Mouse (Mus musculus): ENCODE data around the gene B4galt5. TPM values are rescaled to one million over a fixed set of nuclear protein-coding genes. Genes with fewer than 3 reads are reported as not detected.
A peak's percentile ranks its signal among the peaks of the same experiment; 100 is the strongest.

The B4galt5 gene
- total RNA-seq, 2 experiments from 2014 or later: 6.9 to 7.9 TPM

GRCm38 (mm10) chr2:167363272-167364045 lies 14.5 kb upstream of the B4galt5 start:
- no peak for DNase-seq (ENCODE audit: low spot score)

- DNase-seq (ENCODE audit: low spot score): no peak
These were observed 9.5 kb upstream of the B4galt5 start for GRCm38 (mm10) chr2:167358499-167358898.

- no peak for DNase-seq (ENCODE audit: low spot score)
These were observed 7.9 kb upstream of the B4galt5 start for GRCm38 (mm10) chr2:167356885-167357284.

- DNase-seq (ENCODE audit: low spot score): no peak
These were observed 5.7 kb upstream of the B4galt5 start for GRCm38 (mm10) chr2:167354611-167355165.

GRCm38 (mm10) chr2:167354046-167354445 lies 5.1 kb upstream of the B4galt5 start:
- DNase-seq (ENCODE audit: low spot score): no peak

- DNase-seq (ENCODE audit: low spot score): no peak
These were observed 3.5 kb upstream of the B4galt5 start for GRCm38 (mm10) chr2:167352496-167352895.

- no peak for DNase-seq (ENCODE audit: low spot score)
These were observed 2.5 kb upstream of the B4galt5 start for GRCm38 (mm10) chr2:167351371-167351951.

- DNase-seq (ENCODE audit: low spot score): no peak
These were observed 1.2 kb upstream of the B4galt5 start for GRCm38 (mm10) chr2:167350126-167350650.

GRCm38 (mm10) chr2:167349283-167349936 lies 427 bp upstream of the B4galt5 start:
- peak; percentile 95 for DNase-seq (ENCODE audit: low spot score)

GRCm38 (mm10) chr2:167347991-167348375 lies 1.0 kb downstream of the B4galt5 start:
- peak; percentile 50 for DNase-seq (ENCODE audit: low spot score)

GRCm38 (mm10) chr2:167347361-167347760 lies 1.6 kb downstream of the B4galt5 start:
- no peak for DNase-seq (ENCODE audit: low spot score)

- DNase-seq (ENCODE audit: low spot score): no peak
These were observed 3.3 kb downstream of the B4galt5 start for GRCm38 (mm10) chr2:167345508-167346164.

- no peak for DNase-seq (ENCODE audit: low spot score)
These were observed 4.0 kb downstream of the B4galt5 start for GRCm38 (mm10) chr2:167344871-167345507.

GRCm38 (mm10) chr2:167343369-167344140 lies 5.4 kb downstream of the B4galt5 start:
- no peak for DNase-seq (ENCODE audit: low spot score)

- DNase-seq (ENCODE audit: low spot score): no peak
These were observed 6.1 kb downstream of the B4galt5 start for GRCm38 (mm10) chr2:167342876-167343275.

GRCm38 (mm10) chr2:167337580-167337979 lies 11.4 kb downstream of the B4galt5 start:
- no peak for DNase-seq (ENCODE audit: low spot score)

GRCm38 (mm10) chr2:167337214-167337512 lies 11.8 kb downstream of the B4galt5 start:
- DNase-seq (ENCODE audit: low spot score): no peak

- peak; percentile 82 for DNase-seq (ENCODE audit: low spot score)
These were observed 12.4 kb downstream of the B4galt5 start for GRCm38 (mm10) chr2:167336384-167337213.

- DNase-seq (ENCODE audit: low spot score): no peak
These were observed 13.9 kb downstream of the B4galt5 start for GRCm38 (mm10) chr2:167335066-167335465.

Measured in gastrocnemius, adult 18-20 months (tissue).